Mouse (Mus musculus): ENCODE measurements around the gene Gmds.

Gene Gmds

GRCm38 (mm10) chr13:31780299-31780698 lies 558.2 kb downstream of the Gmds start:
- no peak for DNase-seq (ENCODE audit: low spot score)

- no peak for DNase-seq (ENCODE audit: low spot score)
Observed at GRCm38 (mm10) chr13:31779281-31779981, 559.1 kb downstream of the Gmds start.

GRCm38 (mm10) chr13:31775762-31776161 lies 562.8 kb downstream of the Gmds start:
- no peak for DNase-seq (ENCODE audit: low spot score)

GRCm38 (mm10) chr13:31772882-31773281 lies 565.7 kb downstream of the Gmds start:
- no peak for DNase-seq (ENCODE audit: low spot score)
